Mouse (Mus musculus) frontal cortex, postnatal 10 days (tissue): Measurements from ENCODE around the gene Alkbh2.
A peak's percentile ranks its signal among the peaks of the same experiment; 100 is the strongest.

Experiments used
- DNase-seq, 2 experiments: peaks; one replicate each; pipeline ENCODE4 v3.0.0; 2022; ENCODE audit warnings: low spot score in 2 of 2, mixed read lengths in 1 of 2

The Alkbh2 gene

DNA sequence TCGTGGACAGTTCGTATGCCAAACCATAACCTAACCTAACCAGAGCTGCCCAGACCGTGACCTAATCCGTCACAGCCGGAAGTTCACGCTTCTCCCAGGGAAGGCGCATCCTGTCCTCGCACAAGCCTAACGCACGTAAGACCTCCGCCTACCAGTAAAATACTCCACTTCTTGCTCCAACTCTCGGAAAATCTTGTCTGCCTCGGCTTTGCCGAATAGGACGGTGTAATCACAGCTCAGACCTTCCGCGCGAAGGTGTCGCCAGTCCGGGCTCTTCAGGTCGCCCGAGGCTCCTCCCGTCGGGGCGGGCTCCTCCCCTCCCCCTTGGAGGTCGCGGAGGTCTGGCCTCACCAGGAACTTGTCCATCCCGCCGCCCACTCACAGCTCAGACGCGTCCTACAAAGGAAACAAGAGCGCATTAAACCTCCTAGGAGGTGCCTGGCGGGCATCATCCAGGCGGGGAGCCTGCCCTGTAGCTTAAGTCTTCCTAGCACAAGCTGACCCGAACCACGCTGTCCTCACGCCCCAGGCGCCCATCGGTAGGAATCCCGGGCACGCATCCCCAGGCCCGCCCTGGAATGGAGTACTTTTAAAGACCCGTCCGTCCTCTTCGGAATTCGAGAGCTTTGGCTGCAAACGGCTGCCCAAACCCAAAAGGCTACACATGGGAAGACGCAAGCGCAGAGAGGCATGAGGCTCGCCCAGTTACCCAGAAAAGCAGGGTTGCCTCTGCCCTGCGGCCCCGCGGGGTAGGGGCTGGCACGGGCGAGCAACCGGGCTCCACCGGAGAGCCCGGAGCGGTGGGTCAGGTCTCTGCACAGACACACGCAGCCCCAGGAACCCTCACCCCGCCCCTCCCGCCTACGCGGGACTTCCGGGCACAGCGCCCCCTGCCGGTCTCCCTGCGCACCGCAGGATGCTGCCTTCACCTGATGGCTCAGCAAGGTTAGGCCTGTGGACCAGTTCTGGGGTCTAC, at the start of gene Alkbh2:
Gene Alkbh2, minus strand, starts transcription at position 845 of the 976 bp plus-strand sequence.
- DNase-seq: peak; percentile 39 to 71

GRCm38 (mm10) chr5:114176548-114177400, 48.8 kb upstream of the Alkbh2 start:
- no peak for DNase-seq

GRCm38 (mm10) chr5:114175596-114176171, 47.7 kb upstream of the Alkbh2 start:
- DNase-seq: peak; percentile 75 to 76

DNA sequence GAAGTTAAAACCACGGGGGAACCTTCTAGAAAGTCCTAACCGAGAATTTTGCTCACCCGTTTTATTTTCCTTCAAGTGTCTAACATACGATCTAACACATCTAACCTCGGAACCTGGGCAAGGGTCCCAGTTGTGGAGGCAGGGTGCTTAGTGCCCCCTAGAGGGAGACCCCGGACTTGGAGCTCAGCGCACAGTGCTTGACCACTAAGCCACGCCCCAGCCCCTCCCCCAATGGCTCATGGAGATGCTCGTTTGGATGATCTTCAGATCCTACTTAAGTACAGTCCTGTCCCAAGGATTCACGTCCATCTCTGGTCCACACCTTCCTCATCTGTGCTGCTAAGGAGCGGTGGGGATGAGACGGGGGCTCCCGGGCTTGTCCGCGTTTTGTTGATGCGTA, 46.6 kb upstream of the Alkbh2 start:
- no peak for DNase-seq

DNA sequence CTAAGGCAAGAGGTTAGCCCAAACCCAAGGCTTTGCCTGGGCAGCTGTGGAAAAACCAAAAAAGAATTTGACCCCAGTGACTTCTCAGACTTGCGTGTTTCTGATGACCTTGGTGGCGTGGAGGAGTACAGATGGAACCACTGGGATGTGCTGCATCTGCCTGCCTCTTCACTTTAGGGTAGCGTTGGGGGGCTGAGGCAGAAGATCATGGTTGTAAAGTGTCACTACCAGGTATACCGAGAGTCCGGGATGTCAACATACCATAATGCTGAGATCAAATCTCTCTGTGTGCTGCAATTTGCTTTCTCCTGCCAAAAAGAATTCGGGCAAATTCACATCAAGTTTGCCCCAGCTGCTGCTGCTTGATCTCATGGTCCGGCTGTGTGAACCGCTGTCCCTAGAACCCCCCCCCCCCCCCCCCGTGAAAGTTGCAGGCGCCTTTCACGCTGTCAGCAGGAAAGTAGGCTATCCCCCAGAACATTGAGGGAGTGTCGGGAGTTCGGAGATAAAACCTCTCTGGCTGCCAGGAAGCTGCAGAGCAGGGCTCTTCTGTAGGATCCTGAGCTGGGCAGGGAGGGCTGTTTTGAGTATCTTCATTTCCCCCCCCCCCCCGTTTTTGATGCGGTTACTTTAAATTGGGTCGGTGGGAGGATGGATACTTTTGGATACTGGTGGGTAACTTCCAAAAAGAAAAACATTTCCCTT, 46.0 kb upstream of the Alkbh2 start:
- no peak for DNase-seq

- no peak for DNase-seq
These were observed 45.4 kb upstream of the Alkbh2 start for GRCm38 (mm10) chr5:114173458-114173857.

GRCm38 (mm10) chr5:114172936-114173335, 44.9 kb upstream of the Alkbh2 start:
- no peak for DNase-seq

GRCm38 (mm10) chr5:114170345-114170744, 42.3 kb upstream of the Alkbh2 start:
- DNase-seq: no peak

GRCm38 (mm10) chr5:114163117-114163696, 35.2 kb upstream of the Alkbh2 start:
- no peak for DNase-seq

DNA sequence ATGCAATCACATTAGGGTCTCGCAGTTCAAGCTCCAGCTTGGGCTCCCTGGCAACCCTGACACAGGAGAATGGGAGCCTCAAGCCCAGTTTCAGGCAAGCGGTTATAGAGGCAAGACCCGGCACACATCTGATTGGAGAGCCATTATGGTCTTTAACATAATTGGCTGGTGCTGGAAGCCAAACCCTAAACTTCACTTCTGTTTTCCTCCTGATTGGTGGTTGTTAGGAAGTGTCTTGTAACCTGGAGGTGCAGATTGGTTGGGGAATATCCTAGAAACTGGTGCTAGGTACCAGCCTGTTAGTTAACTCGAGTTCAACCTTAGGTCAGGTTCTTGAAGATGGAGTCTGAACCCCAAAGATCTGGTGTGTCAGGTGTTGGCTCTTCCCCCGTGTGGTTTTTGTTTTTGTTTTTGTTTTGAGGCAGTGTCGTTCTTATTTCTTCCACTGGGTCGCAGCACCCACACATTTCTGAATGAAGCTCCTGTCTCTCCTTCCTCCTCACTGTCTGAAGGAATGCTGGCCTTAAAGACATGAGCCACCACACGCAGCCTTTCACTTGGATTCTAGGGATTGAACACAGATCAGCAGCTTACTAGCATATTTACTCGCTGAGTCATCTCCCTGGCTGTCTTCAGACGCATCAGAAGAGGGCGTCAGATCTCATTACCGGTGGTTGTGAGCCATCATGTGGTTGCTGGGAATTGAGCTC, 34.2 kb upstream of the Alkbh2 start:
- DNase-seq: no peak

GRCm38 (mm10) chr5:114161424-114161823, 33.4 kb upstream of the Alkbh2 start:
- no peak for DNase-seq

- no peak for DNase-seq
These were observed 29.2 kb upstream of the Alkbh2 start for GRCm38 (mm10) chr5:114157236-114157635.

GRCm38 (mm10) chr5:114155168-114155933, 27.3 kb upstream of the Alkbh2 start:
- DNase-seq: no peak

GRCm38 (mm10) chr5:114154765-114155164, 26.7 kb upstream of the Alkbh2 start:
- DNase-seq: no peak

DNA sequence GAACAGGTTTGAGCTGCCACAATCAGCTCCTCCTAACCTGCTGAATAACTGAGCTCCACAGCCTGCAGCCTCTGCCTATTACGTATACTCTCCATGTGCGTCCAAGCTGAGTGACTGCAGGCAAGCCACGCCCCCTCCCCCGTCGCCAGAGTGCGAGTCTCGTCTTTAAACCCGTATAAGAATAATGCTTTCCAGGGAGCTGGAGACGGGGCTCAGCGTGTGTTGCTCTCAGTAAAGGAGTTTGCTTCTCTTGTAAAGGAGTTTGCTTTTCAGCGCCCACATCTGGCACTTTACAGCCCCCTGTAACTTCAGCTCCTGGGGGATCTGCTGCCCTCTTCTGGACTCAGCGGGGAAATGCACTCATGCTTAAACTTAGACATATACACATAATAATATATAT, 25.5 kb upstream of the Alkbh2 start:
- no peak for DNase-seq

DNA sequence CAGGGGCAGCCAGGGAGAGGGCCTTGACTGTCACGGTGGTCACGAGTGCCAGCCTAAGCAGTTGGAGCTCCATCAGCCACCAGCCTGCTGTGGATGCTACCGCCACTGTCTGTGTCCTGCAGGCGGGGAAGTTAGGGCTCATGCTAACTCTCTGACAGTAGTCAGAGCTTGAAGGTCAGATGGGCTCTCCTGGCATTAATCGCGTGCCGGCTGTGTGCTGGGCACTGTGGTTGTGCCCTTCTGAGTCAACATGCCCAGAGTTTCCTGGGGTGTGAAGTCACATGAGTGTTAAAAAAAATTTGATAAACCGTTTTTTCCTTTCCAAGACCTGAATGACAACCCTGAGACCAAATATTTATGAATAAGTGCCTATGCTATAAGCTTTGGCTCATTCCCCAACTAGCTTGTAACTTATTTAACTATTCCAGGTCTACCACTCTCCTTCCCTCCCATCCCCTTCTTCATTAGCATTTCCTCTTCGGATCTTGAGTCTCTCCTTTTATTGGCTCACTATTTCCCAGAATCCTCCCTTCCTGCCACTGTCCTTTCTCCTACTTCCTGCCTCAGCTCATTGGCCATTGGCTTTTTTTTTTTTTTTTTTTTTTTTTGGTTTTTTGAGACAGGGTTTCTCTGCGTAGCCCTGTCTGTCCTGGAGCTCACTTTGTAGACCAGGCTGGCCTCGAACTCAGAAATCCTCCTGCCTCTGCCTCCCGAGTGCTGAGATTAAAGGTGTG, 24.5 kb upstream of the Alkbh2 start:
- DNase-seq: no peak

GRCm38 (mm10) chr5:114147043-114147972, 19.3 kb upstream of the Alkbh2 start:
- DNase-seq: no peak
